ENCODE assay signal across 8 mouse cellular contexts in the genomic region with DNA sequence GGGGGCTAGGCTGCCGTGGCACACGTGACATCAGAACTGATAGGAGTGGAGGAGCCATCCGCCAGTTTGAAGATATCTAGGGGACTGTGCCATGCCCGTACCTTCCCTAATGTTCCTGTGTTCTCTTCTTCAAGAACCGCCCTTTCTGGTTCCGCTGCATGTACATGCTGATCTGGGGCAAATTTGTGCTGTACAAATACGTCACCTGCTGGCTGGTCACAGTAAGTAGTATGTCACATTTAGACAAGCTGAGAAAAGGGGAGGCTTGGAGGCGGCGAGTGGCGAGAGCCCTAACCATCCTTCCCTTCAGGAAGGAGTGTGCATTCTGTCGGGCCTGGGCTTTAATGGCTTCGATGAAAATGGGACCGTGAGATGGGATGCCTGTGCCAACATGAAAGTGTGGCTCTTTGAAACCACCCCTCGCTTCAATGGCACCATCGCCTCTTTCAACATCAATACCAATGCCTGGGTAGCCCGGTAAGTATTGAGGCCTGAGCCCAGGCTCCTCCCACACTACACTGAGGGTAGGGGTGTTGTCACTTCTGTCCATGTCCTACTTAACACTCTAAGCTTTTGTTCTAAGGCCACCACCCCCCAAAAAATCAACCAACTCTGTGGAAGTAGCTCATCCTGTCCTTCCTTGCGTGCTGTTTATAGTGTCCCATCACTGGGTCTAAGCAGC. TPM values are rescaled to one million over a fixed set of nuclear protein-coding genes. Genes with fewer than 3 reads are reported as not detected.
DNase-seq lines count a peak whose midpoint lies in the region; ATAC-seq and TF ChIP-seq lines count a peak whose summit lies in the region.

No protein-coding gene starts in this region.

- no peaks in the 10 kb centered on the region for H3K27me3 ChIP-seq in kidney, embryonic 16.5 days (ENCODE audit: insufficient read depth, low read length)
- H3K27me3 ChIP-seq in MEL (ENCODE audit: control insufficient read depth in 1 of 2, insufficient read depth in 2 of 2, low read length in 2 of 2): no peaks in the 10 kb centered on the region
- no peaks in the 10 kb centered on the region for H3K27me3 ChIP-seq in embryonic facial prominence, embryonic 15.5 days
- no peaks in the 10 kb centered on the region for H3K27me3 ChIP-seq in liver, postnatal 0 days (ENCODE audit: insufficient read depth, low read length)

- TF ChIP-seq RAD21 in MEL (IDR thresholded peaks at IDR 0.05; ENCODE audit: low read depth, low read length): peak; percentile 24

- 91% methylated on average over 17 of the region's 17 CpGs for WGBS in kidney, embryonic 16.5 days
- 87% methylated on average over 17 of the region's 17 CpGs for WGBS in embryonic facial prominence, embryonic 15.5 days
- WGBS in liver, postnatal 0 days (ENCODE audit: insufficient replicate concordance): 87% methylated on average over 17 of the region's 17 CpGs

- peaks cover 8% of the 10 kb centered on the region for H3K4me1 ChIP-seq in kidney, embryonic 16.5 days (ENCODE audit: insufficient read depth, low read length)
- H3K4me1 ChIP-seq in MEL (ENCODE audit: control insufficient read depth in 1 of 2, insufficient read depth in 2 of 2, low read length in 2 of 2): peaks cover 0 to 5% of the 10 kb centered on the region in 2 experiments; a peak in 2 of 4 replicates
- no peaks in the 10 kb centered on the region; the same call in 1 of the 2 replicates for H3K4me1 ChIP-seq in embryonic facial prominence, embryonic 15.5 days
- H3K4me1 ChIP-seq in liver, postnatal 0 days (ENCODE audit: insufficient read depth): peaks cover 11% of the 10 kb centered on the region

- TF ChIP-seq POLR2A in MEL (IDR thresholded peaks at IDR 0.05; ENCODE audit: control insufficient read depth in 1 of 2, insufficient read depth in 1 of 2, low read depth in 1 of 2, low read length in 2 of 2, poor library complexity in 1 of 2): no peak; a peak in 1 of 4 replicates

- TF ChIP-seq EP300 in MEL (IDR thresholded peaks at IDR 0.05; ENCODE audit: low read depth in 1 of 2, low read length in 2 of 2): no peak
- no peak for TF ChIP-seq EP300 in liver, postnatal 0 days (IDR thresholded peaks at IDR 0.05; ENCODE audit: low read depth)

- peak; percentile 5; the same call in 1 of the 2 replicates for ATAC-seq in kidney, embryonic 16.5 days (ENCODE audit: low FRiP score, low TSS enrichment)
- 0 out of 2 replicates have a peak, but pooled peaks have one; percentile 32 for ATAC-seq in embryonic facial prominence, embryonic 15.5 days (ENCODE audit: insufficient number of reproducible peaks, low FRiP score, low TSS enrichment, low read depth)
- no peak for ATAC-seq in liver, postnatal 0 days

- H3K36me3 ChIP-seq in kidney, embryonic 16.5 days (ENCODE audit: insufficient read depth, low read length): peaks cover 48% of the 10 kb centered on the region
- H3K36me3 ChIP-seq in MEL (ENCODE audit: control insufficient read depth in 1 of 2, insufficient read depth in 2 of 2, low read length in 2 of 2): peaks cover 13 to 19% of the 10 kb centered on the region in 2 experiments
- H3K36me3 ChIP-seq in embryonic facial prominence, embryonic 15.5 days: peaks cover 67% of the 10 kb centered on the region
- H3K36me3 ChIP-seq in liver, postnatal 0 days (replicated peaks; ENCODE audit: insufficient read depth, low read length): peaks cover 72% of the 10 kb centered on the region

- peaks cover 11% of the 10 kb centered on the region; the same call in 1 of the 2 replicates for H3K79me2 ChIP-seq in MEL (ENCODE audit: control insufficient read depth, insufficient read depth, low read length, poor library complexity)

- H3K4me2 ChIP-seq in kidney, embryonic 16.5 days (replicated peaks; ENCODE audit: low read depth, low read length): no peak overlapping the region
- H3K4me2 ChIP-seq in embryonic facial prominence, embryonic 15.5 days (replicated peaks): no peak overlapping the region
- H3K4me2 ChIP-seq in liver, postnatal 0 days (ENCODE audit: low read depth, low read length): no peak overlapping the region

- peak in 1 of 3 experiments; percentile 22; a peak in 1 of 6 replicates for TF ChIP-seq CTCF in MEL (IDR thresholded peaks at IDR 0.05 in 2 of 3, conservative IDR thresholded peaks at IDR 0.05 in 1 of 3; ENCODE audit: control insufficient read depth in 1 of 3, insufficient read depth in 1 of 3, low read depth in 2 of 3, low read length in 3 of 3, poor library complexity in 1 of 3, severe bottlenecking in 1 of 3)
- peak; percentile 33 for TF ChIP-seq CTCF in liver, postnatal 0 days (IDR thresholded peaks at IDR 0.05; ENCODE audit: low read depth)

- no peak overlapping the region for H3K27ac ChIP-seq in kidney, embryonic 16.5 days (ENCODE audit: low read length)
- H3K27ac ChIP-seq in MEL (ENCODE audit: control insufficient read depth, low read depth, low read length): no peak overlapping the region
- no peak overlapping the region for H3K27ac ChIP-seq in embryonic facial prominence, embryonic 15.5 days (replicated peaks)
- H3K27ac ChIP-seq in liver, postnatal 0 days (ENCODE audit: low read depth): no peak overlapping the region

- H3K9me3 ChIP-seq in kidney, embryonic 16.5 days (ENCODE audit: low read length): no peaks in the 10 kb centered on the region
- no peaks in the 10 kb centered on the region for H3K9me3 ChIP-seq in MEL (replicated peaks; ENCODE audit: insufficient read depth, low read length)
- no peaks in the 10 kb centered on the region for H3K9me3 ChIP-seq in embryonic facial prominence, embryonic 15.5 days (replicated peaks)
- H3K9me3 ChIP-seq in liver, postnatal 0 days (ENCODE audit: low read length): no peaks in the 10 kb centered on the region

- H3K4me3 ChIP-seq in kidney, embryonic 16.5 days (ENCODE audit: low read length): no peak overlapping the region
- no peak overlapping the region for H3K4me3 ChIP-seq in MEL (ENCODE audit: control insufficient read depth in 1 of 2, insufficient read depth in 1 of 2, low read depth in 2 of 2, low read length in 2 of 2)
- no peak overlapping the region for H3K4me3 ChIP-seq in embryonic facial prominence, embryonic 15.5 days (replicated peaks)
- H3K4me3 ChIP-seq in liver, postnatal 0 days (ENCODE audit: low read depth, low read length): no peak overlapping the region

- DNase-seq in kidney, postnatal 10 days: no peak
- no peak for DNase-seq in MEL (ENCODE audit: low read depth, low spot score)
- DNase-seq in liver, postnatal 0 days: no peak
- DNase-seq in natural killer cell, adult 2 months (ENCODE audit: low spot score in 2 of 2): no peak
- no peak for DNase-seq in right cerebral cortex, adult 2 months (ENCODE audit: low spot score in 2 of 2)
- no peak for DNase-seq in layer of hippocampus, adult 9-11 months

- H3K9ac ChIP-seq in kidney, embryonic 16.5 days (replicated peaks; ENCODE audit: low read length): no peak overlapping the region
- no peak overlapping the region for H3K9ac ChIP-seq in MEL (ENCODE audit: control insufficient read depth, low read depth, low read length, poor library complexity, severe bottlenecking)
- H3K9ac ChIP-seq in embryonic facial prominence, embryonic 15.5 days: no peak overlapping the region
- no peak overlapping the region for H3K9ac ChIP-seq in liver, postnatal 0 days (replicated peaks)

TF ChIP-seq in MEL, 35 proteins besides CTCF, POLR2A, EP300 and RAD21 (continues in another document):
- TF ChIP-seq TBP (IDR thresholded peaks at IDR 0.05; ENCODE audit: low read depth, low read length): no peak
- TF ChIP-seq ZNF384 (IDR thresholded peaks at IDR 0.05; ENCODE audit: low read depth, low read length): no peak

RNA-seq across cellular contexts. Expression of gene Emg1, which starts 9.7 kb away (rescaled TPM):
- polyA plus RNA-seq in kidney, embryonic 16.5 days (2015; fragmentation: Nextera tagmentation; extraction: Ambion mirVana): 202 and 219 TPM in 2 replicates
- total RNA-seq in MEL (2012; rRNA removed): 378 and 391 TPM in 2 replicates
- polyA plus RNA-seq in MEL (2012; ENCODE audit: insufficient read depth in 1 of 2, insufficient read length in 2 of 2, low read depth in 1 of 2, low replicate concordance in 2 of 2, missing spikeins in 1 of 2): 100 to 1,000 TPM in 1 of 2 experiments, not detected in 1; 346 TPM
- 171 and 186 TPM in 2 replicates for polyA plus RNA-seq in embryonic facial prominence, embryonic 15.5 days (2015; fragmentation: Nextera tagmentation; extraction: Ambion mirVana)
- 93.2 and 96.9 TPM in 2 replicates for polyA plus RNA-seq in liver, postnatal 0 days (2015; fragmentation: Nextera tagmentation; extraction: Ambion mirVana)

RNA-seq across cellular contexts. Expression of gene Phb2, which starts 9.9 kb away (rescaled TPM):
- 403 and 405 TPM in 2 replicates for polyA plus RNA-seq in kidney, embryonic 16.5 days (2015; fragmentation: Nextera tagmentation; extraction: Ambion mirVana)
- 623 and 706 TPM in 2 replicates for total RNA-seq in MEL (2012; rRNA removed)
- 100 to 1,000 TPM; 309 to 815 TPM for polyA plus RNA-seq in MEL (2012; ENCODE audit: insufficient read depth in 1 of 2, insufficient read length in 2 of 2, low read depth in 1 of 2, low replicate concordance in 2 of 2, missing spikeins in 1 of 2)
- polyA plus RNA-seq in embryonic facial prominence, embryonic 15.5 days (2015; fragmentation: Nextera tagmentation; extraction: Ambion mirVana): 301 and 317 TPM in 2 replicates
- 308 and 318 TPM in 2 replicates for polyA plus RNA-seq in liver, postnatal 0 days (2015; fragmentation: Nextera tagmentation; extraction: Ambion mirVana)

RNA-seq across cellular contexts. Expression of gene Ptpn6, which starts 36.3 kb away (rescaled TPM):
- 13.8 and 16.4 TPM in 2 replicates for polyA plus RNA-seq in kidney, embryonic 16.5 days (2015; fragmentation: Nextera tagmentation; extraction: Ambion mirVana)
- total RNA-seq in MEL (2012; rRNA removed): 74.1 and 91.9 TPM in 2 replicates
- 100 to 1,000 TPM in 1 of 2 experiments, not detected in 1; 184 TPM for polyA plus RNA-seq in MEL (2012; ENCODE audit: insufficient read depth in 1 of 2, insufficient read length in 2 of 2, low read depth in 1 of 2, low replicate concordance in 2 of 2, missing spikeins in 1 of 2)
- 19.9 and 20.2 TPM in 2 replicates for polyA plus RNA-seq in embryonic facial prominence, embryonic 15.5 days (2015; fragmentation: Nextera tagmentation; extraction: Ambion mirVana)
- polyA plus RNA-seq in liver, postnatal 0 days (2015; fragmentation: Nextera tagmentation; extraction: Ambion mirVana): 39.2 and 45.1 TPM in 2 replicates

RNA-seq across cellular contexts. Expression of gene Grcc10, which starts 38.9 kb away (rescaled TPM):
- polyA plus RNA-seq in kidney, embryonic 16.5 days (2015; fragmentation: Nextera tagmentation; extraction: Ambion mirVana): 527 and 541 TPM in 2 replicates
- total RNA-seq in MEL (2012; rRNA removed): 41.9 and 57.4 TPM in 2 replicates
- 10 to 100 TPM in 1 of 2 experiments, not detected in 1; 62.9 TPM for polyA plus RNA-seq in MEL (2012; ENCODE audit: insufficient read depth in 1 of 2, insufficient read length in 2 of 2, low read depth in 1 of 2, low replicate concordance in 2 of 2, missing spikeins in 1 of 2)
- 416 TPM in 2 replicates for polyA plus RNA-seq in embryonic facial prominence, embryonic 15.5 days (2015; fragmentation: Nextera tagmentation; extraction: Ambion mirVana)
- polyA plus RNA-seq in liver, postnatal 0 days (2015; fragmentation: Nextera tagmentation; extraction: Ambion mirVana): 148 and 157 TPM in 2 replicates

RNA-seq across cellular contexts. Expression of gene Lpcat3, which starts 39.4 kb away (rescaled TPM):
- 88.6 and 97.2 TPM in 2 replicates for polyA plus RNA-seq in kidney, embryonic 16.5 days (2015; fragmentation: Nextera tagmentation; extraction: Ambion mirVana)
- total RNA-seq in MEL (2012; rRNA removed): 135 and 143 TPM in 2 replicates
- 100 to 1,000 TPM in 1 of 2 experiments, not detected in 1; 337 TPM for polyA plus RNA-seq in MEL (2012; ENCODE audit: insufficient read depth in 1 of 2, insufficient read length in 2 of 2, low read depth in 1 of 2, low replicate concordance in 2 of 2, missing spikeins in 1 of 2)
- 56.0 and 56.1 TPM in 2 replicates for polyA plus RNA-seq in embryonic facial prominence, embryonic 15.5 days (2015; fragmentation: Nextera tagmentation; extraction: Ambion mirVana)
- 68.7 and 72.6 TPM in 2 replicates for polyA plus RNA-seq in liver, postnatal 0 days (2015; fragmentation: Nextera tagmentation; extraction: Ambion mirVana)
